Mouse (Mus musculus): ENCODE data around the gene Stard8. TPM values are rescaled to one million over a fixed set of nuclear protein-coding genes. Genes with fewer than 3 reads are reported as not detected.

Stard8 gene
- total and polyA plus RNA-seq, 3 experiments, result 0.39 to 2.3 TPM; not detected in 1

DNA sequence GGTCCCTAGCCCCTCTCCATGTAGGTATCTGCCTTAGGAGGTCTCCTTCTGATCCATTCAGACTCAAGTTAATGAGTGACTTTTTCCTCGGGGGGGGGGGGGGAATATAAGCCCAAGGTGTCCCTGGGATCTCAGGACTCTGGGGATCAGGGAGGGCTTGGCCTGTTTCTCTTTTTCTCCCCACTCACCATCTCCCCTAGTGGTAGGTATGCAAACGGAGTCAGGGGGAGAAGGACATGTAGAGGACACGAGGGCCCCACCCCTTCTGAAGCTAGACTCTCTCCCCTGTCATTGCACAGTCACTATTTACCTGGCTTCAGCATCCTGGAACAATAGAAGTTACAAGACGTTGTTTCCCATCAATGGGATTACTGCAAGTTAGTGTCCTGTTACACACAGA is 45.1 kb downstream of the Stard8 start:
- H3K36me3 ChIP-seq (ENCODE audit: control insufficient read depth in 1 of 2, insufficient read depth in 2 of 2, low read length in 2 of 2), result peaks cover 0 to 2% of the 10 kb centered on the region in 2 experiments; a peak in 1 of 4 replicates
- no peak for DNase-seq (ENCODE audit: low read depth, low spot score)
- H3K9me3 ChIP-seq (replicated peaks; ENCODE audit: insufficient read depth, low read length), result no peaks in the 10 kb centered on the region
- no peaks in the 10 kb centered on the region for H3K27me3 ChIP-seq (ENCODE audit: control insufficient read depth in 1 of 2, insufficient read depth in 2 of 2, low read length in 2 of 2)
- no peak for TF ChIP-seq CTCF (IDR thresholded peaks at IDR 0.05 in 2 of 3, conservative IDR thresholded peaks at IDR 0.05 in 1 of 3; ENCODE audit: control insufficient read depth in 1 of 3, insufficient read depth in 1 of 3, low read depth in 2 of 3, low read length in 3 of 3, poor library complexity in 1 of 3, severe bottlenecking in 1 of 3)
- TF ChIP-seq ZMIZ1 (IDR thresholded peaks at IDR 0.05; ENCODE audit: low read depth, low read length), result no peak
- no peak for TF ChIP-seq RAD21 (IDR thresholded peaks at IDR 0.05; ENCODE audit: low read depth, low read length)
- TF ChIP-seq ETS1 (IDR thresholded peaks at IDR 0.05; ENCODE audit: low read depth, low read length), result no peak
- no peak for TF ChIP-seq POLR2A (IDR thresholded peaks at IDR 0.05; ENCODE audit: control insufficient read depth in 1 of 2, insufficient read depth in 1 of 2, low read depth in 1 of 2, low read length in 2 of 2, poor library complexity in 1 of 2)
- TF ChIP-seq NRF1 (IDR thresholded peaks at IDR 0.05; ENCODE audit: insufficient read depth, low read depth, low read length, poor library complexity, severe bottlenecking), result no peak
- TF ChIP-seq SMC3 (IDR thresholded peaks at IDR 0.05; ENCODE audit: low read depth, low read length), result no peak
- TF ChIP-seq CHD2 (IDR thresholded peaks at IDR 0.05; ENCODE audit: low read length), result no peak
- no peak for TF ChIP-seq USF1 (IDR thresholded peaks at IDR 0.05; ENCODE audit: low read depth, low read length)
- no peak for TF ChIP-seq MAZ (IDR thresholded peaks at IDR 0.05; ENCODE audit: low read depth, low read length)
- no peak for TF ChIP-seq TAL1 (IDR thresholded peaks at IDR 0.05; ENCODE audit: low read length)
- no peak for TF ChIP-seq ZNF384 (IDR thresholded peaks at IDR 0.05; ENCODE audit: low read depth, low read length)
- TF ChIP-seq ZKSCAN1 (IDR thresholded peaks at IDR 0.05; ENCODE audit: low read depth, low read length), result no peak
- no peak for TF ChIP-seq MAFK (IDR thresholded peaks at IDR 0.05; ENCODE audit: borderline replicate concordance, low read depth, low read length)
- no peak for TF ChIP-seq POLR2AphosphoS5 (IDR thresholded peaks at IDR 0.05; ENCODE audit: borderline replicate concordance, low read depth, low read length)
- no peak for TF ChIP-seq RCOR1 (IDR thresholded peaks at IDR 0.05; ENCODE audit: low read depth, low read length)
- no peaks in the 10 kb centered on the region for H3K79me2 ChIP-seq (ENCODE audit: control insufficient read depth, insufficient read depth, low read length, poor library complexity)
- peaks cover 0 to 3% of the 10 kb centered on the region in 2 experiments; a peak in 2 of 4 replicates for H3K4me1 ChIP-seq (ENCODE audit: control insufficient read depth in 1 of 2, insufficient read depth in 2 of 2, low read length in 2 of 2)
- H3K9ac ChIP-seq (ENCODE audit: control insufficient read depth, low read depth, low read length, poor library complexity, severe bottlenecking), result no peak overlapping the region
- no peak overlapping the region for H3K4me3 ChIP-seq (ENCODE audit: control insufficient read depth in 1 of 2, insufficient read depth in 1 of 2, low read depth in 2 of 2, low read length in 2 of 2)
- no peak overlapping the region for H3K27ac ChIP-seq (ENCODE audit: control insufficient read depth, low read depth, low read length)

DNA sequence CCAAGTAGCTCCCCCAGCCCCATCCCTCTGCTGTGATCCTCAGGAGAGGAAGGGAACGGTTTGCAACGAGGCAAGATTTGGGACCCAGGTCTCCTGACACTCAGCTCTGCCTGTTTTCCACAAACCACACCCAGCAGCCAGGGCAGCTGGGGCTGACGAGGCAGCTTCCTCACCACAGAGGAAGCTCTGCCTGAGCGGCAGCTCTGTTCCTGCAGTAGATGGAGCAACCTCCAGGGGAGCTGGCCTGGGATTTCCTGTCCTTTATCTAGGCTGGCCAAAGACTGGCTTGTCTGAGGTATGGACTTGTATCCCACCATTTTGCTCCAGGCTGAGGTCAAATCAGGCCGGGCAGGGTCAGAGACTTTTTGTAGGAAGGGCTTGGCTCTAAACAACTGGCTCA is 46.2 kb downstream of the Stard8 start:
- H3K27me3 ChIP-seq (ENCODE audit: control insufficient read depth in 1 of 2, insufficient read depth in 2 of 2, low read length in 2 of 2), result no peaks in the 10 kb centered on the region
- H3K4me3 ChIP-seq (ENCODE audit: control insufficient read depth in 1 of 2, insufficient read depth in 1 of 2, low read depth in 2 of 2, low read length in 2 of 2), result no peak overlapping the region
- peaks cover 0 to 3% of the 10 kb centered on the region in 2 experiments; a peak in 2 of 4 replicates for H3K4me1 ChIP-seq (ENCODE audit: control insufficient read depth in 1 of 2, insufficient read depth in 2 of 2, low read length in 2 of 2)
- TF ChIP-seq MEF2A (IDR thresholded peaks at IDR 0.05; ENCODE audit: extremely low read depth, insufficient replicate concordance, low read depth, low read length, poor library complexity, severe bottlenecking) (no peak), HCFC1 (IDR thresholded peaks at IDR 0.05; ENCODE audit: low read depth, low read length) (no peak), UBTF (IDR thresholded peaks at IDR 0.05; ENCODE audit: borderline replicate concordance, insufficient read depth, low read depth, low read length) (no peak), MXI1 (IDR thresholded peaks at IDR 0.05; ENCODE audit: low read depth, low read length) (no peak), ETS1 (IDR thresholded peaks at IDR 0.05; ENCODE audit: low read depth, low read length) (no peak), GABPA (IDR thresholded peaks at IDR 0.05; ENCODE audit: low read depth, low read length) (no peak), ZKSCAN1 (IDR thresholded peaks at IDR 0.05; ENCODE audit: low read depth, low read length) (no peak), MAZ (IDR thresholded peaks at IDR 0.05; ENCODE audit: low read depth, low read length) (no peak), MAFK (IDR thresholded peaks at IDR 0.05; ENCODE audit: borderline replicate concordance, low read depth, low read length) (no peak), TBP (IDR thresholded peaks at IDR 0.05; ENCODE audit: low read depth, low read length) (no peak), NRF1 (IDR thresholded peaks at IDR 0.05; ENCODE audit: insufficient read depth, low read depth, low read length, poor library complexity, severe bottlenecking) (no peak), USF1 (IDR thresholded peaks at IDR 0.05; ENCODE audit: low read depth, low read length) (no peak), ZNF384 (IDR thresholded peaks at IDR 0.05; ENCODE audit: low read depth, low read length) (no peak), JUND (IDR thresholded peaks at IDR 0.05; ENCODE audit: low read depth, low read length) (no peak), SIN3A (IDR thresholded peaks at IDR 0.05; ENCODE audit: low read length) (no peak), E2F4 (IDR thresholded peaks at IDR 0.05; ENCODE audit: borderline replicate concordance, low read depth, low read length) (no peak), ZC3H11A (IDR thresholded peaks at IDR 0.05; ENCODE audit: low read depth, low read length) (no peak), NELFE (IDR thresholded peaks at IDR 0.05; ENCODE audit: low read depth, low read length) (no peak), RAD21 (IDR thresholded peaks at IDR 0.05; ENCODE audit: low read depth, low read length) (no peak)
- no peaks in the 10 kb centered on the region for H3K9me3 ChIP-seq (replicated peaks; ENCODE audit: insufficient read depth, low read length)
- H3K79me2 ChIP-seq (ENCODE audit: control insufficient read depth, insufficient read depth, low read length, poor library complexity), result no peaks in the 10 kb centered on the region
- no peak overlapping the region for H3K27ac ChIP-seq (ENCODE audit: control insufficient read depth, low read depth, low read length)
- peaks cover 0 to 2% of the 10 kb centered on the region in 2 experiments; a peak in 1 of 4 replicates for H3K36me3 ChIP-seq (ENCODE audit: control insufficient read depth in 1 of 2, insufficient read depth in 2 of 2, low read length in 2 of 2)
- H3K9ac ChIP-seq (ENCODE audit: control insufficient read depth, low read depth, low read length, poor library complexity, severe bottlenecking), result no peak overlapping the region
- DNase-seq (ENCODE audit: low read depth, low spot score), result peak; percentile 10

All from MEL (cell line).